Mouse (Mus musculus) cortical plate, adult 2 months (tissue): ENCODE results near the gene Ly75.

Experiments
- CTCF ChIP-seq: fragments of 200-500 bp; IDR thresholded peaks from 2 replicates; pipeline ENCODE4 v1.5.1; 2011; ENCODE audit warnings: mild to moderate bottlenecking, control low read depth, low read length; ENCODE audit not compliant: insufficient read depth; ENCODE audit errors: extremely low read depth
- POLR2A ChIP-seq: fragments of 200-500 bp; IDR thresholded peaks from 2 replicates; pipeline ENCODE4 v1.6.1; 2011; ENCODE audit warnings: mild to moderate bottlenecking, low read length, control low read depth; ENCODE audit not compliant: insufficient read depth; ENCODE audit errors: extremely low read depth

GRCm38 (mm10) chr2:60327581-60327980, 55.5 kb downstream of the Ly75 start:
- no peak for TF ChIP-seq CTCF
- no peak for TF ChIP-seq POLR2A
